Mouse (Mus musculus) limb, embryonic 14.5 days (tissue): Measurements from ENCODE around the gene Akr1c12. TPM values are rescaled to one million over a fixed set of nuclear protein-coding genes. Genes with fewer than 3 reads are reported as not detected.

Experiments
- ATAC-seq: fragments of 200-750 bp; cut with Nextera tagmentation; 2 replicates; pipeline ENCODE4 v1.8.0; 2017; ENCODE audit warnings: low read depth, moderate number of reproducible peaks, moderate TSS enrichment; ENCODE audit not compliant: low FRiP score
- DNase-seq: peaks from one replicate; pipeline ENCODE4 v3.0.0-alpha.2; 2015; ENCODE audit warnings: low spot score
- H3K27ac ChIP-seq: fragments of 300-500 bp; sonication (generic); replicated peaks from 2 replicates; pipeline ENCODE4 v1.5.1; 2014; ENCODE audit warnings: low read depth, mild to moderate bottlenecking, low read length, moderate library complexity, mixed read lengths
- H3K27me3 ChIP-seq: fragments of 300-500 bp; sonication (generic); 2 replicates; pipeline ENCODE4 v1.6.1; 2014; ENCODE audit warnings: low read length, mixed read lengths; ENCODE audit not compliant: control insufficient read depth, insufficient read depth
- H3K36me3 ChIP-seq: fragments of 300-500 bp; sonication (generic); 2 replicates; pipeline ENCODE4 v1.6.1; 2014; ENCODE audit warnings: mild to moderate bottlenecking, low read length, moderate library complexity, mixed read lengths; ENCODE audit not compliant: control insufficient read depth, insufficient read depth
- H3K4me1 ChIP-seq: fragments of 300-500 bp; sonication (generic); 2 replicates; pipeline ENCODE4 v1.6.1; 2014; ENCODE audit warnings: antibody characterized with exemption, low read length, mixed read lengths; ENCODE audit not compliant: control insufficient read depth, insufficient read depth
- H3K4me2 ChIP-seq: fragments of 300-500 bp; sonication (generic); replicated peaks from 2 replicates; pipeline ENCODE4 v1.6.1; 2014; ENCODE audit warnings: low read depth, mild to moderate bottlenecking, low read length, moderate library complexity; ENCODE audit not compliant: severe bottlenecking
- H3K4me3 ChIP-seq: fragments of 300-500 bp; sonication (generic); replicated peaks from 2 replicates; pipeline ENCODE4 v1.5.1; 2014; ENCODE audit warnings: low read length
- H3K9ac ChIP-seq: fragments of 300-500 bp; sonication (generic); 2 replicates; pipeline ENCODE4 v1.6.1; 2014; ENCODE audit warnings: mild to moderate bottlenecking, low read depth, low read length, moderate library complexity; ENCODE audit not compliant: severe bottlenecking
- H3K9me3 ChIP-seq: fragments of 300-500 bp; sonication (generic); 2 replicates; pipeline ENCODE4 v1.6.1; 2016; ENCODE audit warnings: low read length; ENCODE audit not compliant: control insufficient read depth
- POLR2A ChIP-seq: fragments of 200-500 bp; IDR thresholded peaks from 2 replicates; pipeline ENCODE4 v1.8.0; 2012; ENCODE audit warnings: inconsistent platforms, mild to moderate bottlenecking, moderate library complexity, borderline replicate concordance; ENCODE audit not compliant: insufficient read depth, insufficient read length; ENCODE audit errors: extremely low read depth
- WGBS: fragments of 180-500 bp; shearing (Covaris S2); extraction: QIAGEN DNeasy Blood & Tissue Kit; methylation state at CpG from one replicate; pipeline ENCODE4 v1.1.7; 2014; 5-methylcytosine and 5-hydroxymethylcytosine counted together
- polyA plus RNA-seq, 2 experiments: library from polyadenylated mRNA; depleted of rRNA in 1 of 2; stranded (reverse) in 1 of 2; unstranded in 1 of 2; fragments of >200 nt; fragmentation: Nextera tagmentation in 1 of 2; extraction: Ambion mirVana in 1 of 2; gene quantifications; 2 replicates each; pipeline versions ENCODE4 v1.2.1 to v1.2.3; 2012 to 2014

Gene Akr1c12
- polyA plus RNA-seq, 2 experiments: 0.06 TPM; not detected in 1

DNA sequence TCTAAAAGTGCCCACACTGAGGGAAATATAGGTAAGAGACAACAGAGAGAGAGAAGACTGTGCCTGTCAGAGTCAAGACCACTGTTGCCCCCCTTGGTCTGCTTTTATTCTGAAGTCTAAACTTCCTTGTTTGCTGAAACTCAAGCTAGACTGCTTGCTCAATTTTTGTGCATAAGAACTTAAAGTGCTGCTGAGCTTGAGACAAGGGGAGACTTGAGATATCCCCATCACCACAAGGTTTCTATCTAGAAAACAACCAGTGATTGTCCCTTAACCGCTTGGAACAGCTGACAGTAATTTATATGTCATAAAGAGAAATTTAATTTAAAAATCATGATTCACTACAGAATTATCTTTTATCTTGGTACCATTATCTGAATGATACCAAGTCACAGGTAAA lies 46.1 kb downstream of the Akr1c12 start:
- Histone ChIP-seq H3K9me3 (no peaks in the 10 kb centered on the region), H3K4me3 (no peak overlapping the region), H3K27ac (no peak overlapping the region), H3K27me3 (no peaks in the 10 kb centered on the region), H3K4me2 (no peak overlapping the region), H3K4me1 (no peaks in the 10 kb centered on the region), H3K9ac (no peak overlapping the region), H3K36me3 (no peaks in the 10 kb centered on the region)
- ATAC-seq: no peak
- 83% methylated on average over 1 of the region's 1 CpGs for WGBS
- no peak for DNase-seq
- no peak for TF ChIP-seq POLR2A

DNA sequence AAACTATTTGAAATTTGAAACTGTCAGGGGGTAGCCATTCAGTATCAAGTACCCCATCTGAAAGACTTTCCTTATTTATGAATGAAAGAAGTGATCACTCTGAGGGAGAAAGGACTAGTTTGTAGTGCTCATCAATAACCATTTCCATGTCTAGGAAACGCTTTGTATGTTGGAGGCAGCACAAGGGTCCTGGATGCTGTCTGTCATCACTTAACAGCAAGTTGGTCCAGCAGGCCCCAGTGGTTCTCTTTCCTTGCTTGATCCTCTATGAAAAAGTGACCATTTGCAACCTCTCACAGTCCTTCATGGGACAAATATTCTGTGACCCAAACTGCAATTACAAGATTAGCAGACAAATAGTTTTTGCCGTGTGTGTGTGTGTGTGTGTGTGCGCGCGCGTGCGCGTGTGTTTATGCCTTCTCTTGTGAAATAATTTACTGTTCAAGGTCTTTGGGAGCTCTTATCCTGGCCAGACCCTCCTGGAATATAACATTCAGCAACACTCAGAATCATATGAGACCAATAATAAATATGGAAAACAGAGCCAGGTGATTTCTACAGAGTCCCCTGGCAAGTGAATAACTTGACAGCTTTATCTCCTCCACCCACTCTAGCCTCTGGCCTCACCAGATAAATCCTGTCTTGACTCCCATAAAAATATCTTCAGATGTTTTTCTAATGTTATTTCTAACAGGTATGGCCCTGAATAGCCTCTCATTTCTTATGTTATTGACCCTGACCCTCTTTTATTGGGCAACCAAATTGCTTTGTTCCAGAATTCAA lies 48.2 kb downstream of the Akr1c12 start:
- DNase-seq: no peak
- 71% methylated on average over 8 of the region's 8 CpGs for WGBS

DNA sequence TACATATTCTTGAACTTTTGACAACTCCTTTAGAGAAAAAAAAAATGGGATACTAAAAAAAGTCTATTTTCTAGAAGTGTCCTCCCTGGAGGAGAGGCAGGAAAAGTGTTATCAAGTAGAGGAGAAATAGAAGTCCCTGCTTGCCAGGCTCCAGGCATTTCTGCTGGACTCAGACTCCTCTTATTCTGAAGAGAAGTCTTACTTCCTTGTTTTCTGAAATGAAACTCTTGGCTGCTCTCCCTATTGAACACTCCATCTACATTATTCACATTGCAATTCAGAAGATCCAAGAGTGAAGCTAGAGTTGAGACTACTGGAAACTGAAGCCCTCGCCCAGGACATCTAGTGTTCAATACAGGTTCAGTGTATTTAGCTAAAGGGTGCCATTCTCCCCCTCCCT lies 50.8 kb downstream of the Akr1c12 start, which contains the start of gene Akr1c19:
Gene Akr1c19 (plus strand): TSS at position 260 of the 400 bp plus-strand sequence.
- Histone ChIP-seq H3K27me3 (no peaks in the 10 kb centered on the region), H3K36me3 (no peaks in the 10 kb centered on the region), H3K4me2 (no peak within 1 kb of the TSS), H3K27ac (no peak within 1 kb of the TSS), H3K9me3 (no peaks in the 10 kb centered on the region), H3K4me1 (no peaks in the 10 kb centered on the region), H3K9ac (no peak within 1 kb of the TSS), H3K4me3 (no peak within 1 kb of the TSS)
- WGBS: 64% methylated on average over 1 of the region's 1 CpGs
- ATAC-seq: no peak
- no peak for TF ChIP-seq POLR2A
- DNase-seq: no peak

More for the DNA sequence above, 48.2 kb downstream of the Akr1c12 start:
- H3K27ac ChIP-seq: no peak overlapping the region
- H3K27me3 ChIP-seq: no peaks in the 10 kb centered on the region
- H3K9me3 ChIP-seq: no peaks in the 10 kb centered on the region
- H3K9ac ChIP-seq: no peak overlapping the region
- H3K4me1 ChIP-seq: no peaks in the 10 kb centered on the region
- no peak overlapping the region for H3K4me3 ChIP-seq
- no peaks in the 10 kb centered on the region for H3K36me3 ChIP-seq
- TF ChIP-seq POLR2A: no peak
- no peak overlapping the region for H3K4me2 ChIP-seq
- no peak for ATAC-seq

Other genes starting within 250 kb of the Akr1c12 start
- gene Akr1c14, start 230.4 kb downstream of the Akr1c12 start, polyA plus RNA-seq (2012; rRNA removed): 0.69 and 1.2 TPM in 2 replicates
- gene Akr1c14, start 230.4 kb downstream of the Akr1c12 start, polyA plus RNA-seq (2014; fragmentation: Nextera tagmentation; extraction: Ambion mirVana): 1.2 and 1.3 TPM in 2 replicates
- 0.05 and 0.10 TPM in 2 replicates for gene Akr1c18, start 128.8 kb downstream of the Akr1c12 start, polyA plus RNA-seq (2012; rRNA removed)
- not detected in 2 replicates for gene Akr1c18, start 128.8 kb downstream of the Akr1c12 start, polyA plus RNA-seq (2014; fragmentation: Nextera tagmentation; extraction: Ambion mirVana)
- gene Akr1c13, start 88.3 kb downstream of the Akr1c12 start, polyA plus RNA-seq (2012; rRNA removed): 0.31 and 0.70 TPM in 2 replicates
- gene Akr1c13, start 88.3 kb downstream of the Akr1c12 start, polyA plus RNA-seq (2014; fragmentation: Nextera tagmentation; extraction: Ambion mirVana): 1.5 and 2.1 TPM in 2 replicates
- 0.15 and 0.39 TPM in 2 replicates for gene Akr1c19, start 50.7 kb downstream of the Akr1c12 start, polyA plus RNA-seq (2012; rRNA removed)
- gene Akr1c19, start 50.7 kb downstream of the Akr1c12 start, polyA plus RNA-seq (2014; fragmentation: Nextera tagmentation; extraction: Ambion mirVana): 0.26 and 0.40 TPM in 2 replicates
- gene Akr1c6, start 154.9 kb upstream of the Akr1c12 start, polyA plus RNA-seq (2012; rRNA removed): not detected in 2 replicates
- gene Akr1c6, start 154.9 kb upstream of the Akr1c12 start, polyA plus RNA-seq (2014; fragmentation: Nextera tagmentation; extraction: Ambion mirVana): not detected in 2 replicates
- gene Akr1c20, start 243.9 kb upstream of the Akr1c12 start, polyA plus RNA-seq (2012; rRNA removed): not detected in 2 replicates
- not detected in 2 replicates for gene Akr1c20, start 243.9 kb upstream of the Akr1c12 start, polyA plus RNA-seq (2014; fragmentation: Nextera tagmentation; extraction: Ambion mirVana)